Mouse (Mus musculus): ENCODE results near the gene Bcr. TPM values are rescaled to one million over a fixed set of nuclear protein-coding genes. Genes with fewer than 3 reads are reported as not detected.

Gene Bcr
- polyA plus RNA-seq, 3 experiments from 2014 or later = 5.5 to 9.0 (median 6.4) TPM

GRCm38 (mm10) chr10:75098446-75099183 is 38.2 kb downstream of the Bcr start:
- ATAC-seq = no peak

- ATAC-seq = no peak
Observed at GRCm38 (mm10) chr10:75100298-75100697, 39.9 kb downstream of the Bcr start.

GRCm38 (mm10) chr10:75103502-75103901 is 43.1 kb downstream of the Bcr start:
- ATAC-seq = no peak

GRCm38 (mm10) chr10:75104191-75105098 is 44.1 kb downstream of the Bcr start:
- ATAC-seq = no peak

GRCm38 (mm10) chr10:75105099-75105461 is 44.7 kb downstream of the Bcr start:
- ATAC-seq = peak; percentile 93

GRCm38 (mm10) chr10:75105687-75106086 is 45.3 kb downstream of the Bcr start:
- ATAC-seq = peak; percentile 55

- no peak for ATAC-seq
Observed at GRCm38 (mm10) chr10:75106940-75107381, 46.6 kb downstream of the Bcr start.

GRCm38 (mm10) chr10:75108092-75108491 is 47.7 kb downstream of the Bcr start:
- ATAC-seq = no peak

GRCm38 (mm10) chr10:75111446-75112201 is 51.2 kb downstream of the Bcr start:
- no peak for ATAC-seq

GRCm38 (mm10) chr10:75112405-75112804 is 52.0 kb downstream of the Bcr start:
- ATAC-seq = no peak

- no peak for ATAC-seq
Observed at GRCm38 (mm10) chr10:75113620-75114019, 53.2 kb downstream of the Bcr start.

GRCm38 (mm10) chr10:75115240-75115639 is 54.8 kb downstream of the Bcr start:
- ATAC-seq = no peak

GRCm38 (mm10) chr10:75116842-75117457 is 56.6 kb downstream of the Bcr start:
- ATAC-seq = no peak

- no peak for ATAC-seq
Observed at GRCm38 (mm10) chr10:75118444-75118843, 58.1 kb downstream of the Bcr start.

- ATAC-seq = no peak
Observed at GRCm38 (mm10) chr10:75119396-75119795, 59.0 kb downstream of the Bcr start.

- ATAC-seq = no peak
Observed at GRCm38 (mm10) chr10:75120176-75120575, 59.8 kb downstream of the Bcr start.

GRCm38 (mm10) chr10:75121028-75121427 is 60.6 kb downstream of the Bcr start:
- no peak for ATAC-seq

- no peak for ATAC-seq
Observed at GRCm38 (mm10) chr10:75125577-75125976, 65.2 kb downstream of the Bcr start.

- ATAC-seq = peak; percentile 38
Observed at GRCm38 (mm10) chr10:75129283-75129710, 68.9 kb downstream of the Bcr start.

GRCm38 (mm10) chr10:75130372-75131046 is 70.1 kb downstream of the Bcr start:
- no peak for ATAC-seq

GRCm38 (mm10) chr10:75131625-75132024 is 71.2 kb downstream of the Bcr start:
- ATAC-seq = no peak

Measured in inflammation-experienced regulatory T-cells, adult 6 months (primary cell).